Mouse (Mus musculus): ENCODE results near the gene Bpifb3. TPM values are rescaled to one million over a fixed set of nuclear protein-coding genes. Genes with fewer than 3 reads are reported as not detected.

Gene Bpifb3
- polyA plus RNA-seq, 1 experiment, result not detected

DNA sequence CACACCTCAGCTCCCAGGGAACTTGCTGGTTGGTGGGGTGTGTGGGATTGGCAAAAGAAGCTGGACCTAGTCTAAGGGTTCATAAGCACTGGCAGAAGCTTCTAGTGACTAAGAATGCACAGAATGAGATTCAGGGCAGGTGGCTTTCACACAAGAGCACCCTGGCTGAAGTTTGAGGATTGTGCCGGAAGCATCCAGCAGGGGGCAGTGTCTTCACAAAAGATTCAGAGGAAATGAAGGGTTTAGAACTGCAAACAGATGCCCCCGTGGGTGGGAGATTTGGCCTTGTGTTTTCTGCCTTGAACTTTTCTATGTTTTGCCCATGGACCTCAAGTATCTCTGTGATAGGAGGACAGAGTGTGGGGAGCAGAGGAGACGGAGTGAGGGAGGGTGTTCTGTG is 25.5 kb downstream of the Bpifb3 start:
- WGBS, result 31% methylated on average over 3 of the region's 3 CpGs
- no peak for TF ChIP-seq POLR2A (IDR thresholded peaks at IDR 0.05; ENCODE audit: low read depth, low read length)
- TF ChIP-seq CTCF (conservative IDR thresholded peaks at IDR 0.05; ENCODE audit: insufficient read depth, insufficient read length, low read depth, low read length), result peak; percentile 67
- no peak overlapping the region for H3K27ac ChIP-seq (ENCODE audit: insufficient read depth, low read depth, low read length)
- no peaks in the 10 kb centered on the region for H3K36me3 ChIP-seq (ENCODE audit: control insufficient read depth, insufficient read depth, low read length)
- H3K4me1 ChIP-seq (ENCODE audit: control insufficient read depth, insufficient read depth, low read length), result no peaks in the 10 kb centered on the region
- no peaks in the 10 kb centered on the region for H3K27me3 ChIP-seq (replicated peaks; ENCODE audit: control insufficient read depth, insufficient read depth, low read length)
- H3K4me3 ChIP-seq (ENCODE audit: insufficient read depth, low read depth, low read length), result no peak overlapping the region
- DNase-seq, result peak; percentile 35

DNA sequence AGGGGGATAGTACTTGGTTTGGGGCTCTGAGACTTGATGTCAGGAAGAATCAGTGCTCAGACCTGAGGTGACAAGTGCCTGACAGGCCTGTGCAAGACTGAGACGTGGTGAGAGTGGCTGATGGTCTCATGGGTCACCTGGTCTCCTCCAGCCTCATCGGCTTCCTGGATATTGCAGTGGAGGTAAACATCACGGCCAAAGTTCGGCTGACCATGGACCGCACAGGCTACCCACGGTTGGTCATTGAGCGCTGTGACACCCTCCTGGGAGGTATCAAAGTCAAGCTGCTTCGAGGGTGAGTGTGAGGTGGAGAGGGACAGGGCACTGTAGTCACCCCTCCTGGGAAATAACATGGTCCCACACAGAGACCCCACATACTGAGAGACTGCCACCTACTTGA is 26.5 kb downstream of the Bpifb3 start:
- Histone ChIP-seq H3K27me3 (replicated peaks; ENCODE audit: control insufficient read depth, insufficient read depth, low read length) (no peaks in the 10 kb centered on the region), H3K36me3 (ENCODE audit: control insufficient read depth, insufficient read depth, low read length) (no peaks in the 10 kb centered on the region), H3K4me3 (ENCODE audit: insufficient read depth, low read depth, low read length) (no peak overlapping the region), H3K27ac (ENCODE audit: insufficient read depth, low read depth, low read length) (no peak overlapping the region), H3K4me1 (ENCODE audit: control insufficient read depth, insufficient read depth, low read length) (no peaks in the 10 kb centered on the region)
- 75% methylated on average over 8 of the region's 8 CpGs for WGBS
- TF ChIP-seq POLR2A (IDR thresholded peaks at IDR 0.05; ENCODE audit: low read depth, low read length) (no peak), CTCF (conservative IDR thresholded peaks at IDR 0.05; ENCODE audit: insufficient read depth, insufficient read length, low read depth, low read length) (no peak)
- DNase-seq, result no peak

DNA sequence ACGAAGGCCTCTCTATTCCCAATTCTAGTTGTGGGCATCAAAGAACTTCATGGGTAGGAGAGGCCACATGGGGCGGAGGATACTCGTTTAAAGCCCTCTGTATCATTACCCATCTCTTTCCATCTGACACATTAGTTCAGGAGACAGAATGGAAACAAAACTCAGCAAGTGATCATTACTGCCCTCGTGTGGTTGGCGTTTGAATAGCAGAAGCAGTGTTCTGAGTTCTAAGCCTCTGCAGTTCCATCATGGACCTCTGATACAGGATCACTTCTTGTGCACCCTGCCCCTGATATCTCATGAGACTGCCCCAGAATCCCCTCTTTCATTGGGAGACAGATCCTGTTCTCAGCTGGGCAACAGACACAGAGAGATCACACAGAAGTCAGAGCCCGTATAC is 34.9 kb downstream of the Bpifb3 start:
- DNase-seq, result peak; percentile 47
- WGBS, result 28% methylated on average over 6 of the region's 6 CpGs

DNA sequence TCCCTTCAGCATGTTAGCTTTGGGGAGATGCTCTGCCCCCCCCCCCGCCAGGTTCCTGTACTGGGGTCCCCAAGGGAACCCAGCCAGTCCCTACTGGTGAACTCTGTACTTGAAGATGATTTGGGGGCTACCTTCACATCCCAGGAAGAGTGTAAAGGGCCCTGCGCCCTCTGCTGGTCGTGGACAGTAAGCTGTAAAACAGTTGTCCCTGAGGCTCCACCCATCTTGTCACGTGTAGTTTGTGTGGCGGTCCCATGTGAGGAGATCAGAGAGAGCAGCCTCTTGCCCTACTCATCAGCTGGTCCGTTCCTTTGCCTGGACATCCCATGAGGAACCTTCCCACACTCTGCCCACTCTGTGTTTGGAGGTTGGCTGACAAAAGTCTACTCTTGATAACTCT is 35.8 kb downstream of the Bpifb3 start:
- no peak overlapping the region for H3K4me3 ChIP-seq (ENCODE audit: insufficient read depth, low read depth, low read length)
- no peaks in the 10 kb centered on the region for H3K36me3 ChIP-seq (ENCODE audit: control insufficient read depth, insufficient read depth, low read length)
- peak; percentile 11 for DNase-seq
- no peaks in the 10 kb centered on the region for H3K27me3 ChIP-seq (replicated peaks; ENCODE audit: control insufficient read depth, insufficient read depth, low read length)
- no peak overlapping the region for H3K27ac ChIP-seq (ENCODE audit: insufficient read depth, low read depth, low read length)
- TF ChIP-seq CTCF (conservative IDR thresholded peaks at IDR 0.05; ENCODE audit: insufficient read depth, insufficient read length, low read depth, low read length) (peak; percentile 55), POLR2A (IDR thresholded peaks at IDR 0.05; ENCODE audit: low read depth, low read length) (no peak)
- WGBS, result 7% methylated on average over 6 of the region's 6 CpGs
- no peaks in the 10 kb centered on the region for H3K4me1 ChIP-seq (ENCODE audit: control insufficient read depth, insufficient read depth, low read length)

More for the DNA sequence above, 34.9 kb downstream of the Bpifb3 start:
- TF ChIP-seq POLR2A (IDR thresholded peaks at IDR 0.05; ENCODE audit: low read depth, low read length), result no peak
- TF ChIP-seq CTCF (conservative IDR thresholded peaks at IDR 0.05; ENCODE audit: insufficient read depth, insufficient read length, low read depth, low read length), result peak; percentile 54
- Histone ChIP-seq H3K4me3 (ENCODE audit: insufficient read depth, low read depth, low read length) (no peak overlapping the region), H3K27ac (ENCODE audit: insufficient read depth, low read depth, low read length) (no peak overlapping the region), H3K4me1 (ENCODE audit: control insufficient read depth, insufficient read depth, low read length) (no peaks in the 10 kb centered on the region), H3K36me3 (ENCODE audit: control insufficient read depth, insufficient read depth, low read length) (no peaks in the 10 kb centered on the region), H3K27me3 (replicated peaks; ENCODE audit: control insufficient read depth, insufficient read depth, low read length) (no peaks in the 10 kb centered on the region)

DNA sequence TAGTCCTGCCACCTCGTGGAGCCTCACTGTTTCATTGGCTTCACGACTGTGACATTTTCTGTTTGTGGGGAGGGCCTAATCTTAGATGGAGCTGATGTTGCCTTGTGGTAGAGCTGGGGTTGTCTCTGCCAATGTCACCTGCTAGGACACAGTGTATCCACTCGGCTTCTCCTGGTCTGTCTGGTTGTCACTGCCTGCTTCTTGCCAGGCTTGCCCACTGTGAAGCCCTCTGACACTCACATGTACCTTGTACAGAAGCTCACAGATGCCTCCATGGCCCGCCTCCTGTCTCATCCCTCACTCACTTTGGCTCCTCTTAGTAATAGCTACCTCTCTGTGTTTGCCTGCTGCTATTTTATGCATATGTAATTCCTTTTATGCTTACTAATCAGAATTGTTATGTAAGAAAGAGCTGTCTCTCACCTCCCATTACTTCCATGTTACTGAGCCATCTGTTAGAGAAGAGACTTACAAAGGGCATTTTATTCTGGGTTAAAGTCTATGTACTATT is 44.8 kb downstream of the Bpifb3 start:
- no peak for DNase-seq
- H3K36me3 ChIP-seq (ENCODE audit: control insufficient read depth, insufficient read depth, low read length), result no peaks in the 10 kb centered on the region
- TF ChIP-seq CTCF (conservative IDR thresholded peaks at IDR 0.05; ENCODE audit: insufficient read depth, insufficient read length, low read depth, low read length) (no peak), POLR2A (IDR thresholded peaks at IDR 0.05; ENCODE audit: low read depth, low read length) (no peak)
- no peak overlapping the region for H3K27ac ChIP-seq (ENCODE audit: insufficient read depth, low read depth, low read length)
- WGBS, result 64% methylated on average over 4 of the region's 4 CpGs
- H3K4me3 ChIP-seq (ENCODE audit: insufficient read depth, low read depth, low read length), result no peak overlapping the region
- no peaks in the 10 kb centered on the region for H3K27me3 ChIP-seq (replicated peaks; ENCODE audit: control insufficient read depth, insufficient read depth, low read length)
- H3K4me1 ChIP-seq (ENCODE audit: control insufficient read depth, insufficient read depth, low read length), result no peaks in the 10 kb centered on the region

DNA sequence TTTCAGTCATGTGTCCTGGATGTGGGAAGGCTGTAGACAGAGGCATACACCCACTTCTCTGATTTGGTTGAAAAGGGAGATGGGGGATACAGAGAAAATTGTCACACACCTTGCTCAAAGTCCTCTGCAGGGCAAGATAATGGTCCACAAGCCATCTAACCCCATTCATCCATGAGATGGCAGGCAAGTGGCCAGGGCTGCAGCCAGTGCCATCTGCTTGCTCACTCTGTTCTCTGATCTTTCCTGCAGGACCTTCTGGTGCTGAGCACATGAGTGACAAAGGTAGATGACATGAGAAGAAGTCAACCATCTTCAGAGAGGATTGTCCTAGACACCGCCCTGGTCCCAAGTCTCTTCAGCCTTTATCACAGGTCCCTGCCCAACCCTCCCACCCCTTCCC is 45.3 kb downstream of the Bpifb3 start:
- no peak overlapping the region for H3K4me3 ChIP-seq (ENCODE audit: insufficient read depth, low read depth, low read length)
- no peaks in the 10 kb centered on the region for H3K4me1 ChIP-seq (ENCODE audit: control insufficient read depth, insufficient read depth, low read length)
- DNase-seq, result no peak
- H3K27ac ChIP-seq (ENCODE audit: insufficient read depth, low read depth, low read length), result no peak overlapping the region
- no peak for TF ChIP-seq POLR2A (IDR thresholded peaks at IDR 0.05; ENCODE audit: low read depth, low read length)
- TF ChIP-seq CTCF (conservative IDR thresholded peaks at IDR 0.05; ENCODE audit: insufficient read depth, insufficient read length, low read depth, low read length), result no peak
- H3K27me3 ChIP-seq (replicated peaks; ENCODE audit: control insufficient read depth, insufficient read depth, low read length), result no peaks in the 10 kb centered on the region
- H3K36me3 ChIP-seq (ENCODE audit: control insufficient read depth, insufficient read depth, low read length), result no peaks in the 10 kb centered on the region
- WGBS, result 100% methylated on average over 1 of the region's 1 CpGs

DNA sequence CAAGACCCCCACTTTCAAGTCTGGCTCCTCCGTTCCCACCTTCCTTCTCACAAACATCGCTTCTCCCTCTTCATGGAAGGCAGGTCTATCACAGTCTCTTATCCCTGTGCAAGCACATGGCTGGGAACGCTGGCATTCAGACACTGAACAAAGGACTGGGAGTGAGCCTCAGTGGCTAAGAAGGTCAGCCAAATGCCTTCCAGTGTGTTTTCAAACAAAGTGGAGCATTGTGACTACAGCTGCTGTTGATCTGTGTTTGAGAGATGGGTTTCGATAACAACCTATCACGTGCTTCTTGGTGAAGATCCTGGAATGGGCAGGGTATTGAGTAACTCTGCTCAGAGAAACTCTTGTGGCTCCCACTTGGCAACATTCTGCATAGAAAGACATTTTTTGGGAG is 52.2 kb downstream of the Bpifb3 start:
- H3K36me3 ChIP-seq (ENCODE audit: control insufficient read depth, insufficient read depth, low read length), result no peaks in the 10 kb centered on the region
- TF ChIP-seq CTCF (conservative IDR thresholded peaks at IDR 0.05; ENCODE audit: insufficient read depth, insufficient read length, low read depth, low read length) (no peak), POLR2A (IDR thresholded peaks at IDR 0.05; ENCODE audit: low read depth, low read length) (no peak)
- WGBS, result 86% methylated on average over 5 of the region's 5 CpGs
- no peaks in the 10 kb centered on the region for H3K4me1 ChIP-seq (ENCODE audit: control insufficient read depth, insufficient read depth, low read length)
- no peaks in the 10 kb centered on the region for H3K27me3 ChIP-seq (replicated peaks; ENCODE audit: control insufficient read depth, insufficient read depth, low read length)
- DNase-seq, result no peak
- no peak overlapping the region for H3K4me3 ChIP-seq (ENCODE audit: insufficient read depth, low read depth, low read length)
- no peak overlapping the region for H3K27ac ChIP-seq (ENCODE audit: insufficient read depth, low read depth, low read length)
